Mouse (Mus musculus): ENCODE results near the gene Klhl29. TPM values are rescaled to one million over a fixed set of nuclear protein-coding genes. Genes with fewer than 3 reads are reported as not detected.
A peak's percentile ranks its signal among the peaks of the same experiment; 100 is the strongest.

Klhl29 gene
- polyA plus RNA-seq, 1 experiment: 6.7 TPM

GRCm38 (mm10) chr12:5143224-5143623 is 232.3 kb downstream of the Klhl29 start:
- no peaks in the 10 kb centered on the region for H3K36me3 ChIP-seq (ENCODE audit: control insufficient read depth, insufficient read depth, low read length)
- H3K4me1 ChIP-seq (replicated peaks; ENCODE audit: control insufficient read depth, insufficient read depth, low read length): no peaks in the 10 kb centered on the region
- H3K4me3 ChIP-seq (ENCODE audit: control insufficient read depth, insufficient read depth, low read length): no peak overlapping the region
- H3K27ac ChIP-seq (ENCODE audit: control insufficient read depth, insufficient read depth, low read length): no peak overlapping the region
- DNase-seq: no peak
- 89% methylated on average over 5 of the region's 5 CpGs for WGBS
- no peak for TF ChIP-seq POLR2A (IDR thresholded peaks at IDR 0.05; ENCODE audit: control insufficient read depth, extremely low read depth, insufficient read depth, low read length, poor library complexity)
- no peak for TF ChIP-seq CTCF (IDR thresholded peaks at IDR 0.05; ENCODE audit: borderline replicate concordance, control insufficient read depth, extremely low read depth, insufficient read depth, low read length, poor library complexity)
- H3K27me3 ChIP-seq (ENCODE audit: control insufficient read depth, insufficient read depth, low read length): no peaks in the 10 kb centered on the region

- Histone ChIP-seq H3K4me1 (replicated peaks; ENCODE audit: control insufficient read depth, insufficient read depth, low read length) (no peaks in the 10 kb centered on the region), H3K4me3 (ENCODE audit: control insufficient read depth, insufficient read depth, low read length) (no peak overlapping the region), H3K27me3 (ENCODE audit: control insufficient read depth, insufficient read depth, low read length) (no peaks in the 10 kb centered on the region), H3K27ac (ENCODE audit: control insufficient read depth, insufficient read depth, low read length) (no peak overlapping the region), H3K36me3 (ENCODE audit: control insufficient read depth, insufficient read depth, low read length) (no peaks in the 10 kb centered on the region)
- peak; percentile 7 for DNase-seq
- 28% methylated on average over 3 of the region's 3 CpGs for WGBS
- no peak for TF ChIP-seq POLR2A (IDR thresholded peaks at IDR 0.05; ENCODE audit: control insufficient read depth, extremely low read depth, insufficient read depth, low read length, poor library complexity)
- TF ChIP-seq CTCF (IDR thresholded peaks at IDR 0.05; ENCODE audit: borderline replicate concordance, control insufficient read depth, extremely low read depth, insufficient read depth, low read length, poor library complexity): no peak
Measured at GRCm38 (mm10) chr12:5142776-5143175, 232.7 kb downstream of the Klhl29 start.

DNA sequence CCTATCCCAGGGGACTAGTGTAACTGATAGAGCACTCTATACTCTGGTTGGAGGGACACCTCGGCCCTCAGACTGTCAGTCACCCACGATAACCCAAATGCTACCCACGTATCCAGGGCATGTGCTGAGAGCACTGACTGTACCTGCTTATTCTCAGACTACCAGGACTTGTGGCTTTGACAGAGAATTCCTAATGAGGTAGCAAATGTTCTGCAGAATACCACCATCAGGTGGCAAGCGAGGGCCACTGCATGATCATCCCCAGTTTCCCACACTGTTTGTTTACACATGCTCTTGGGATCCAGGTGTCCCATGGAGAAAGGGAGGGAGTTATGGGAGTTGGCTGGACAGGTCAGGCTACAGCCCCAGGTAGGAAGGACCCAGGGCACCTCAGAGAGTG is 234.4 kb downstream of the Klhl29 start:
- 72% methylated on average over 4 of the region's 4 CpGs for WGBS
- DNase-seq: no peak
- Histone ChIP-seq H3K4me3 (ENCODE audit: control insufficient read depth, insufficient read depth, low read length) (no peak overlapping the region), H3K27ac (ENCODE audit: control insufficient read depth, insufficient read depth, low read length) (no peak overlapping the region), H3K4me1 (replicated peaks; ENCODE audit: control insufficient read depth, insufficient read depth, low read length) (no peaks in the 10 kb centered on the region), H3K27me3 (ENCODE audit: control insufficient read depth, insufficient read depth, low read length) (no peaks in the 10 kb centered on the region; the same call in 1 of the 2 replicates), H3K36me3 (ENCODE audit: control insufficient read depth, insufficient read depth, low read length) (no peaks in the 10 kb centered on the region)
- TF ChIP-seq POLR2A (IDR thresholded peaks at IDR 0.05; ENCODE audit: control insufficient read depth, extremely low read depth, insufficient read depth, low read length, poor library complexity): no peak
- no peak for TF ChIP-seq CTCF (IDR thresholded peaks at IDR 0.05; ENCODE audit: borderline replicate concordance, control insufficient read depth, extremely low read depth, insufficient read depth, low read length, poor library complexity)

- Histone ChIP-seq H3K27me3 (ENCODE audit: control insufficient read depth, insufficient read depth, low read length) (no peaks in the 10 kb centered on the region; the same call in 1 of the 2 replicates), H3K4me3 (ENCODE audit: control insufficient read depth, insufficient read depth, low read length) (no peak overlapping the region), H3K27ac (ENCODE audit: control insufficient read depth, insufficient read depth, low read length) (no peak overlapping the region), H3K4me1 (replicated peaks; ENCODE audit: control insufficient read depth, insufficient read depth, low read length) (no peaks in the 10 kb centered on the region), H3K36me3 (ENCODE audit: control insufficient read depth, insufficient read depth, low read length) (no peaks in the 10 kb centered on the region)
- TF ChIP-seq POLR2A (IDR thresholded peaks at IDR 0.05; ENCODE audit: control insufficient read depth, extremely low read depth, insufficient read depth, low read length, poor library complexity) (no peak), CTCF (IDR thresholded peaks at IDR 0.05; ENCODE audit: borderline replicate concordance, control insufficient read depth, extremely low read depth, insufficient read depth, low read length, poor library complexity) (no peak)
- DNase-seq: no peak
- 60% methylated on average over 4 of the region's 4 CpGs for WGBS
Measured at GRCm38 (mm10) chr12:5139302-5139701, 236.2 kb downstream of the Klhl29 start.

- Histone ChIP-seq H3K27ac (ENCODE audit: control insufficient read depth, insufficient read depth, low read length) (no peak overlapping the region), H3K36me3 (ENCODE audit: control insufficient read depth, insufficient read depth, low read length) (no peaks in the 10 kb centered on the region), H3K4me1 (replicated peaks; ENCODE audit: control insufficient read depth, insufficient read depth, low read length) (no peaks in the 10 kb centered on the region), H3K4me3 (ENCODE audit: control insufficient read depth, insufficient read depth, low read length) (no peak overlapping the region), H3K27me3 (ENCODE audit: control insufficient read depth, insufficient read depth, low read length) (no peaks in the 10 kb centered on the region; the same call in 1 of the 2 replicates)
- WGBS: 35% methylated on average over 4 of the region's 4 CpGs
- DNase-seq: peak; percentile 13
- TF ChIP-seq POLR2A (IDR thresholded peaks at IDR 0.05; ENCODE audit: control insufficient read depth, extremely low read depth, insufficient read depth, low read length, poor library complexity) (no peak), CTCF (IDR thresholded peaks at IDR 0.05; ENCODE audit: borderline replicate concordance, control insufficient read depth, extremely low read depth, insufficient read depth, low read length, poor library complexity) (peak; percentile 61; the same call in 1 of the 2 replicates)
Measured at GRCm38 (mm10) chr12:5136300-5136699, 239.2 kb downstream of the Klhl29 start.

DNA sequence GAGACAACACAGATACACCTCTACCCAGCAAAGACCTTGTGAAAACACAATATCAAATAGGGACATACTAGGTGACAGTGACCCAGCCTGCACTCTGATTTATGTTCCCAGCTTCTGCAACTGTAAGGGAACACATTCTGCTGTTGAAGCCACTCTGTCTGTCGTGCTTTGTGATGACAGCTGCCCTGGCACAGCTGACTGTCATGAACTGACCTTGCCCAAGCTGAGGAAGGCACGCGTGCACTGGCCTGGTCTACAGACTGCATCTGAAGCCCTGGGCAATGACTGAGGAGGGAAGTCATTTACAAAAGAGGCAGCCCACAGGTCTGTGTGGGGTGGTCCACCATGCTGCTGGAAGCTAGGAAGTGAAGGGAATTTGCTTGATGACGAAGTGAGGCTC is 246.3 kb downstream of the Klhl29 start:
- WGBS: 78% methylated on average over 4 of the region's 4 CpGs
- H3K4me3 ChIP-seq (ENCODE audit: control insufficient read depth, insufficient read depth, low read length): no peak overlapping the region
- no peak for DNase-seq
- H3K27ac ChIP-seq (ENCODE audit: control insufficient read depth, insufficient read depth, low read length): no peak overlapping the region
- no peaks in the 10 kb centered on the region for H3K36me3 ChIP-seq (ENCODE audit: control insufficient read depth, insufficient read depth, low read length)
- no peak for TF ChIP-seq CTCF (IDR thresholded peaks at IDR 0.05; ENCODE audit: borderline replicate concordance, control insufficient read depth, extremely low read depth, insufficient read depth, low read length, poor library complexity)
- no peak for TF ChIP-seq POLR2A (IDR thresholded peaks at IDR 0.05; ENCODE audit: control insufficient read depth, extremely low read depth, insufficient read depth, low read length, poor library complexity)
- H3K27me3 ChIP-seq (ENCODE audit: control insufficient read depth, insufficient read depth, low read length): no peaks in the 10 kb centered on the region
- no peaks in the 10 kb centered on the region for H3K4me1 ChIP-seq (replicated peaks; ENCODE audit: control insufficient read depth, insufficient read depth, low read length)

- Histone ChIP-seq H3K4me1 (replicated peaks; ENCODE audit: control insufficient read depth, insufficient read depth, low read length) (no peaks in the 10 kb centered on the region), H3K27ac (ENCODE audit: control insufficient read depth, insufficient read depth, low read length) (no peak overlapping the region), H3K4me3 (ENCODE audit: control insufficient read depth, insufficient read depth, low read length) (no peak overlapping the region), H3K36me3 (ENCODE audit: control insufficient read depth, insufficient read depth, low read length) (no peaks in the 10 kb centered on the region), H3K27me3 (ENCODE audit: control insufficient read depth, insufficient read depth, low read length) (no peaks in the 10 kb centered on the region)
- no peak for DNase-seq
- TF ChIP-seq CTCF (IDR thresholded peaks at IDR 0.05; ENCODE audit: borderline replicate concordance, control insufficient read depth, extremely low read depth, insufficient read depth, low read length, poor library complexity) (no peak), POLR2A (IDR thresholded peaks at IDR 0.05; ENCODE audit: control insufficient read depth, extremely low read depth, insufficient read depth, low read length, poor library complexity) (no peak)
- 76% methylated on average over 7 of the region's 7 CpGs for WGBS
Measured at GRCm38 (mm10) chr12:5125907-5126306, 249.6 kb downstream of the Klhl29 start.
